Mouse (Mus musculus) adrenal gland (tissue): Measurements from ENCODE around the gene Sertad3.
"Not testable (repeated sequence)": the region's sequence is repeated elsewhere in the genome, so short reads cannot be mapped to it uniquely, and the experiment has no call there.

Experiments
- intact Hi-C: fragments of 180-260 bp; cut with DNase I; formaldehyde crosslinking; loops from one replicate; pipeline ENCODE4 v1.15.1; 2025

Sertad3 gene

DNA sequence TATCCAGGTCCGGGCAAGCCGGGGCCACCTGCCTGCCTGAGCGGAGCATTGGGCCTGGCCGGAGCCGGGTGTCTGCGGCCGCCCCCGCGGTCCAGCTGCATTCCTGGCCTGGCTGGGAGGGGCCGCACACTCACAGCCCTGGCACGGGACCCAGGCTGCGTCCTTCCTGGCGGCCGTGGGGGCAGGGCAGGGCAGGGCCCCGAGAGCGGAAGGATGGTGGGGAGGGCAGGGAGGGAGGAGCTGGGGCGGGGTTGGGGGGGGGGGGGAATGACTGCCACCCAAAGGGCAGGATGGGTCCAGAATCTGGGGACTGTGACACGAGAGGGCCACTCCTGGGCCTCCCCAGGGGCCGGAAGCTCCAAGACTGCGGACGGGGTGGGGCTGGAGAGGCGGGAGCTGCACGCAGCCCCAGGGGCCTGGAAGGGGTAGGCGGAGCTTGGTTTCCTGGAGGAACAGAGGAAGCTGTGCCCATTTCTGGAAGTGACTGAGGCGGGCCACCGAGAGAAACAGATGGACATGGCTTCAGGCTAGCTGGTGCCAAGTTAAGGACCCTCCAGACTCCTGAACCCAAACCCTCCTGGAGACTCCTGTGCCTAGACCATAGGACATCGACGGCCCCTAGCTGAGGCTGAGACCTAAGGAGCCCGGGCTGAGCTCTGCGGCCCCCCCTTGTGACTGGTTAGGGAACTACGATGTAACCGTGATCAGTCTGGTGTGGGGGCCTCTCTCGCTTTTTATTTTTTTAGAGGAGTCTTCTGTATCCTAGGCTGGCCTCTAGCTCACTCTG, 17.2 kb downstream of the Sertad3 start:
- intact Hi-C loops, result no loop called here

DNA sequence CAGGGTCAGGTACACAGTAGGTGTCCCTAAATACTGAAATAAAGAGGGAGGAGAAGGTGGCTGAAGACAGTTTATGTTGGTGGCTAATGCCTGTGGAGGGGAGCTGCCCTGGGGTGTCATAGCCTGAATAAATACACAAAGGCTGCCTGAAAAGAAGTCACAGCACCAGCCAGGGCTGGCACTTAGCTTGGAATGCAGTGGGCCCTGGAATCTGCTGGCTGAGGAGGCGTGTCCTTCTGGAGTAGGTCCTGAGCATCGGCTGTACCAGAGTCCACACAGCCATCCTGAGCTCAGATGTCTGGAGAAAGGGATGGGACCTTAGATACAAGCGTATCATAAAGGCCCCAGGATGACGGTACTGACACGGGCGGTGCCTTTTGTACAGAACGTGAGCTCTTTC, 18.3 kb downstream of the Sertad3 start:
- intact Hi-C loops, result no loop called here

DNA sequence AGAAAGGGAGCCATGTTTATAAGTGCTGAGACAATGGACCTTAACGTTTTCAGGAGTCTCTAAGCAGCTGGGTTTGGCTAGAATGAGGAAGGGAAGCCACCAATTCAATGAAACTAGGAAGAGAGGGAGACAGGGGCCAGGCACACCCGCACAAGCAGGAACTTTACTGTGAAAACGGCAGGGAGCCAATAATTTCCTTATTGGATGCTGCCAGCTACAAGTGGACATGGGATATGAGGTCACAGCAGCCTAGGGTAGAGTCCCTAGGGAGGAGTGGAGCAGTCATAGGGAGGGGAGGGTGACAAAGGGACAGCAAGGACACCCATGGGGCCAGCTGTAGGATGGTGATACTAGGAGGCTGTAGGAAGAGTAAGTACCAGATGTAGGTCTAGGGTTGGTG, 19.5 kb downstream of the Sertad3 start:
- intact Hi-C loops, result no loop called here

DNA sequence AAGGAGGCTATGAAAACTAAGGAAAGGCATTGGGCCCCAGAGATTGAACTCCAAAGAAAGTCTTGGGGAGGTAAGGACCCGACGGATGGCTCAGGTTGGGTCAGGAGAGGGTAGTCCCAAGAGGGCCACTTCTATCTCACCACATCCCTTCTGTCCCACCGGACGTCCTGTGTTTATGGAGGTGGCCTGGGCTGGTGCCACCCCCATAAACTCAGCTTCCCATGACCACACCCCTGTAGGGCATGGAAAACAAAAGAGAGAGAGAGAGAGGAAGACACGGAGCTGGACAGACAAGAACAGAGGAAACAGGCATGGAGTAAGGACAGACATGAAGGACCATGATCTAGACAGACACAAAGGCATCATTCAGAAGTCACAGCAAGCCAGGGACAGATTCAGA, 19.9 kb downstream of the Sertad3 start:
- intact Hi-C loops, result no loop called here

DNA sequence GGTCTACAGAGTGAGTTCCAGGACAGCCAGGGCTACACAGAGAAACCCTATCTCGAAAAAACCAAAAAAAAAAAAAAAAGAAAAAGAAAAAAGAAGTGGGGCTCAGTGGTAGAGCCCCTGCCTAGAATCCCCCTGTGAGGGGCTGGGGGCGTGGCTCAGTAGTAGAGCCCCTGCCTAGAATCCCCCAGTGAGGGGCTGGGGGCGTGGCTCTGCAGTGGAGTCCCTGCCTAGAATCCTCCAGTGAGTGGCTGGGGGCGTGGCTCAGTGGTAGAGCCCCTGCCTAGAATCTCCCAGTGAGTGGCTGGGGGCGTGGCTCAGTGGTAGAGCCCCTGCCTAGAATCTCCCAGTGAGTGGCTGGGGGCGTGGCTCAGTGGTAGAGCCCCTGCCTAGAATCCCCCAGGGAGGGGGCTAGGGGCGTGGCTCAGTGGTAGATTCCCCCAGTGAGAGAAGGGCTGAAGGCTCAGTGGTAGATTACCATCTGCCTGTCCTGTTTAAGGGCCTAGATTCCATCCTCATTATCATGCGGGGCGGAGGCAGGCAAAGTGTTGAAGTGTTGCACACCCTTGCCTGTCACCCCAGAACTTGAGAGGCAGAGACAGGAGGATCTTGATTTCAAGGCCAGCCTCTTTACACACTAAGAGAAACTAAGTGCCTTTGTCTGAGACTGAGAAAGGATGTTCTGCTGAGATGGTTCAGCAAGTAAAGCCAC, 21.2 kb downstream of the Sertad3 start:
- intact Hi-C loops, result not testable (repeated sequence)

DNA sequence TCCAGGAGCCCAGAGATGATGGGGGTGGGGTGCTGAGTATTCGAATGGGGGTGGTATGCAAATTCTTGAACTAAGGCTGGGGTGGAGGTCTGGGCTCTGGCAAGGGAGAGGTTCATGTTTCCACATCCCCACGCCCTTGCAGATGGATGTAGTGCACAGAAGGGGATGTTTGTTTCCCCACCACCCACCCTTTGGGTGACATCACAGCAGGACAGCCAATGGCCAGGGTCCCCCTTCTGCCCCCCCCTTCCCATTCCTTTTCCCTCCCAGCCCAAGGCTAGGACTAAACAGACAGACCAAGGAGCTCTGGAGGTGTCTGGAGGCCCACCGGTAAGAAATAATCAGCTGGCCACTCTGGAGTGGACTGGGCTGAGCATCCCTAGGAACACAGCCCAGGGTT, 25.5 kb downstream of the Sertad3 start, which contains the start of gene Prx:
TSS of gene Prx (plus strand) at position 289 of the 400 bp plus-strand sequence.
- intact Hi-C loops, result no loop called here

DNA sequence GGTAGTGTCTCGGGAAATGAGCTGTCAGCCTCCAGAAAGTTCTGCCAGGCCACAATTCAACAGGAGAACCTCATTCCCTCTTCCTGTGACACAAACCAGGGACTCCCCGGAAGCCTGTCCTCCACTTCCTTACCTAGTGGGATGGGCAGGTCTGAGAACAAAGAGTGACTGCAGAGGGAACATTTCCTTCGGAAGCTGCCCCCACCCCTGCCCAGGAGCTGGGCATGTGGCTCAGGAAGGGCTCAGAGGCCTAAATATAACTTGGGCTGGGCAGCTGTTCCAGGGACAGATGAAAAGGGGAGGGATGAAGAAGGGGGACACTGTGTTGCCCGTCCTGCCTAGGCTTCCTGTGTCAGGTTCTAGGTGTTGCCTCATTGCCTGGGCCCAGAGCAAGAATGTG, 28.1 kb downstream of the Sertad3 start:
- intact Hi-C loops, result loop anchor here (10.0 kb wide), 1 partner anchor 47 kb away; no protein-coding TSS in a partner anchor

DNA sequence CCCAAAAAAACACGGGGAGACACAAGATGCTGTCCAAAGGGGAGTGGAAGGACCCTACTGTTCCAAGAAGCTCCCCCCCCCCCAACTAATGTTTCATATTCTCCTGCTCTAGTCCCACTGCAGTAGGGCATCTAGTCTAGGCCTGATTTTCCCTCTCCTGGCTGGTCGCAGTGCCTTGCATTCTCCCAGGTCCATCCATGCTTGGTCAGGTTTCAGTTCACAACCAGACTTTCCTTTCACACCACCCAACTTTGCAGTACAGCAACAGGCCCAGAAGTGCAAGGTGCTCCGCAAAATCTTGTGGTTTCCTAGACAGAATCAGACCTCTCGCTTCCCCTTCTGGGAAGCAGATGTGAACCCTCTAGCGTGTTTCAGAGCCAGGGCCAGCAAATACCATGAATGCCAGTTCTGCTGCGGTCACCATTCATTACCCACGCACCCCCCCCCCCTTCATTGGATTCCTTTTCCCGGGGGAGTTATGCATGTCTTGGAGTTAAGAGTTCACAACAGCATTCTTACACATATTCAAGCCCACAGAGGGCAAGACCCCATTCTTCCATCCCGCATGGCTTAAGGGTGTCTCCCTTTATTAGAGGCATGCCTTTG, 33.3 kb downstream of the Sertad3 start:
- intact Hi-C loops, result loop anchor here (10.0 kb wide), 1 partner anchor 52 kb away; no protein-coding TSS in a partner anchor

DNA sequence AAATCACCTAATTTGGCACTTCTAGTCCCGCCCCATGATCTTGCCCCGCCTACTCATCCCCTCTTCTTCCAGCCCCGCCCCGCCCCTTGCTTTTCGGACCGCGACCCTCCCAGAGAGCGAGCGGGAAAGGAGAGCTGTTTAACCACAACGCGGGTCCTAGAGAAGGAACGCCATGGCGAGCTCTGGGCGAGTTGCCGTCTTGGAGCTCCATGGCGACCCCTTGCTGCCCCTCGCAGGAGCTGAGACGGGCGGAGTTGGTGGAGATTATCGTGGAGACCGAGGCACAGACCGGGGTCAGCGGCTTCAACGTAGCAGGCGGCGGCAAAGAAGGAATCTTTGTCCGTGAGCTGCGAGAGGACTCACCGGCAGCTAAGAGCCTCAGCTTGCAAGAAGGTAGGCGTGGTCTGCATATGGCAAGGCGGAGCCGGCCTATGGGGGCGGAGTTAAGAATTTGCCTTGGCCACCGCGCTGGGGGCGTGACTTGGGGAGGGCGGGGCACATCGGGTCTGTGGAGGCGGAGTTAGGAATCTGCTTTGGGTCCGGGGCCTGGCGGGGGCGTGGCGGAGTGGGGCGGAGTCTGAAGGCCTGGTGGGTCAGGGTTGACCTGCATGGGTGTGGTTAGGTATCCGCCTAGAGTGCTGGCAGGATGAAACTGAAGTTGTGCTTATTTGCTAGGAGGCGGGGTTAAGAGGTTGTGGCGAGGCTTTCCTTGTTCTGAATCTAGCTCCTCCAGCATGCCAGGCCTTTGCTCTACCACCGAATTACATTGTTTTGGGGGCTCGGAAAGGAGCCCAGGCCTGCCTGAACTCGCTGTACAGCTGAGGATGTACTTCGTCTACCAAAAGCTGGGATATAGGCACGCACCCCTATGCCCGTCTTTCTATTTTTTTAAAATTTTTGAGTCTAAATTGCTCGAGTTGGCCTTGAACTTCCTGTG, 34.4 kb downstream of the Sertad3 start:
- intact Hi-C loops, result loop anchor here (10.0 kb wide), 1 partner anchor 53 kb away; no protein-coding TSS in a partner anchor

DNA sequence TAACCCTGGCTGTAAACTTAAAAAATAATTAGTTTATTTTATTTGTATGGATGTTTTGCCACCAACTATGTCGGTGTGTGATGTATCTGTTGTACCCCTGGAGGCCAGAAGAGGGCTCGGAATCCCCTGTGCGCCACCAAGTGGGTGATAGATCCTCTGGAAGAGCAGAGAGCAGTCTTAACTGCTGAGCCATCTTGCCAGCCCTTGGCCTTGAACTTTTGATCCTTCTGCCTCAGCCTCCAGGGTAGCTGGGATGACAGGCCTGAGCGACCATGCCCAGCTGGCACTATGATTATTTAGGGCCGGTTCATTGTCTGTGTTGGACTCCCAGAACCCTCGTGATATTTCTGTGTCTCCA, 35.1 kb downstream of the Sertad3 start:
- intact Hi-C loops, result loop anchor here (10.0 kb wide), 1 partner anchor 54 kb away; no protein-coding TSS in a partner anchor

DNA sequence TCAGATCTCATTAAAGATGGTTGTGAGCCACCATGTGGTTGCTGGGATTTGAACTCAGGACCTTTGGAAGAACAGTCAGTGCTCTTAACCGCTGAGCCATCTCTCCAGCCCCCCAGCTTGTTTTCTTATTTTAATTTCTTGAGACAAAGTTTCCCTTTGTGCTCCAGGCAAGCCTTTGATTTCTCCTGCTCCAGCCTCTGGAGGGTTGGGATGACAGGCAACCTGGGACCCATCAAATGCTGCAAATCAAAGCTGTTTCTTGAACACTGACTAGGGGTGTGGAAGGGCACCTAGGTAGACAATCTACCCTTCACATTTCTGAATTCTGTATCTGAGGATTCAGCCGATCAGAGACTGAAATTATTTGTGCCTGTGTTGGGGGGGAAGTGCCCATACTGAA, 37.2 kb downstream of the Sertad3 start:
- intact Hi-C loops, result no loop called here

DNA sequence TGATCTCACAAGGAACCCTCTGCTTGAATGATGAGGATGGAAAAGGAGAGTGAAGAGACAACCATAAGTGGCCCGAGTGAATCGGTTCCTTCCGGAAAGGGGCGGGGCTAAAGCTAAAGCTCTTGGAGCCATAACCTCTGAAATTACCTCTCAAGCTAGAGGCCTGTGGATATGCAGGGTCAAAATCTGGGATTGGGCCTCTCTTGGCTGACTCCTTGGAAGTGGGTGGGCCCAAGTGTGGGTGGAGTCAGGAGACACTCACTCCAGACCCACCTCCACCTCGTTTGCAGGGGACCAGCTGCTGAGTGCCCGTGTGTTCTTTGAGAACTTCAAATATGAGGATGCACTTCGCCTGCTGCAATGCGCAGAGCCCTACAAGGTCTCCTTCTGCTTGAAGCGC, 41.4 kb downstream of the Sertad3 start:
- intact Hi-C loops, result no loop called here

DNA sequence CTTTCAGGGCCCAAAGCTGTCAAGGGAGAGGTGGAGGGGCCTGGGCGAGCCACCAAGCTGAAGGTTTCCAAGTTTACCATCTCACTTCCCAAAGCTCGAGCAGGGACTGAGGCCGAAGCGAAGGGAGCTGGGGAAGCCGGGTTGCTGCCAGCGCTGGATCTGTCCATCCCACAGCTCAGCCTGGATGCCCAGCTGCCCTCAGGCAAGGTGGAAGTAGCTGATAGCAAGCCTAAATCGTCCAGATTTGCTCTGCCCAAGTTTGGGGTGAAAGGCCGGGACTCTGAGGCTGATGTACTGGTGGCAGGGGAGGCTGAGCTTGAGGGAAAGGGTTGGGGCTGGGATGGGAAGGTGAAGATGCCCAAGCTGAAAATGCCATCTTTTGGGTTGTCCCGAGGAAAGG, 44.7 kb downstream of the Sertad3 start:
- intact Hi-C loops, result no loop called here

DNA sequence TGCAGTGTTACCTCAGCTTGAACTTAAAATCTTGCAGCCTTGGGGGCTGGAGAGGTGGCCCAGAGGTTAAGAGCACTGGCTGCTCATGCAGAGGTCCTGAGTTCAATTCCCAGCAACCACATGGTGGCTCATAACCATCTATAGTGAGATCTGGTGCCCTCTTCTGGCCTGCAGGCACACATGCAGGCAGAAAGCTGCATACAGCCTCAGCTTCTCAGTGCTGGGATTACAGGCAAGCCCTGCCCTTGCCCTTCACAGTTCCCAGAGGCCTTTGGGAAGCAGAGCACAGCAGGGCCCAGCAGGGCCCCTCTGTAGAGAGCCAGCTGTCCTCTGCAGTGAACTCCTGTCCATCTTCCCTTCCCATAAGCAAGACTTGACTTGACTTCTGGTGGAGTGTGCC, 46.5 kb downstream of the Sertad3 start:
- intact Hi-C loops, result loop anchor here (10.0 kb wide), 1 partner anchor 185 kb away; the partner anchor contains the start of gene Ltbp4

DNA sequence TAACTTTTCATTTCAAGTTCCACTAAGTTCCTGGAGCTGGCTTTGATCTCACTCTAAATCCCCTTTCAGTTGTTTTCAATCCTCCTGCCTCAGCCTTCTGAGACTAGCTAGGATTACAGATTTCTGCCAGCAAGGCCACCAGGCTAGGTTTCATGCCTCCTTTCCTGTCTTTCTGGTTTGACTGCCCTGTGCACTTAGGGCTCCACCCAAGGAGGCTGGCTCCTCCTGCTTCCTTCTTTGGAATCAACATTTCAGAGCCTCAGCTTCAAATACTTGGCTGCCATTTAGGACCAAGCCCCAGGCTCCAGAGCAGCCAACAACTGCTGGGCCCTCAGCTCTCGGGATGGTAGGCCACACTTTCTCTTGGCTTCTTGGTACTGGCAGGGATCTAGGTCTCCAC, 47.0 kb downstream of the Sertad3 start:
- intact Hi-C loops, result loop anchor here (10.0 kb wide), 1 partner anchor 186 kb away; the partner anchor contains the start of gene Ltbp4

DNA sequence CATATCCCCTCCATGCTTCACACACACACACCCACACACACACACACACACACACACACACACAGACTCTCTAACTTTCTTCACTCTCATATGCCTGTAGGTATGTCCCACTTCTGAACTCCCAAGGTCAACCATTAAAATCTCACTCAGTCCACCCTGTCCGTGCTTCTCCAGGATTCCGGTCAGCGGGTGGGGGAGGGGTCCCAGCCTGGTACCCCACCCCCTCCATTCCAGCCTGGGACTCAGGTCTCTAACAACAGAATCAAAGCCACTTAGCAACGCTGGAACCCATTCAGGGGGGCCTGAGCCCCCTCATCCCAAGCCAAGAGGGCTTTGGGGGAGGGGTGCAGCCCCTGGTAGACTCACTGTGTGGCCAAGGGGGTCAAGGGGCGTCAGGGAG, 49.4 kb downstream of the Sertad3 start, which contains the start of gene Hipk4:
TSS of gene Hipk4 (plus strand) at position 301 of the 400 bp plus-strand sequence.
- intact Hi-C loops, result loop anchor here (10.0 kb wide), 1 partner anchor 188 kb away; the partner anchor contains the start of gene Ltbp4

DNA sequence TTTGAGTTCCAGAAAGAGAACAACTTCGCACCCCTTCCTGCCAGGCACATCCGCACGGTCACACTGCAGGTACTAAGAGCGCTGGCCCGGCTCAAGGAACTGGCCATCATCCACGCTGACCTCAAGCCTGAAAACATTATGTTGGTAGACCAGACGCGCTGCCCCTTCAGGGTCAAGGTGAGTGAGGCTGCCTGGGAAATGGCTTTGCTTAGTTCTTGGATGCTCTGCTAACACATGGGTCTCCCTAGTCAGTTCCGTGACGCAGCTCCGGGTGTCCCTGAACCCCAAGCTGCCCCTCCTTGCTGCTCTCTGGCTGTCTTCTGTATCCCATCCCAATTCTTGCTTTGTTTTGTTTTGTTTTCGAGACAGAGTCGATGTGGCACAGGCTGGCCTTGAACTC, 50.2 kb downstream of the Sertad3 start:
- intact Hi-C loops, result loop anchor here (10.0 kb wide), 1 partner anchor 189 kb away; the partner anchor contains the start of gene Ltbp4

DNA sequence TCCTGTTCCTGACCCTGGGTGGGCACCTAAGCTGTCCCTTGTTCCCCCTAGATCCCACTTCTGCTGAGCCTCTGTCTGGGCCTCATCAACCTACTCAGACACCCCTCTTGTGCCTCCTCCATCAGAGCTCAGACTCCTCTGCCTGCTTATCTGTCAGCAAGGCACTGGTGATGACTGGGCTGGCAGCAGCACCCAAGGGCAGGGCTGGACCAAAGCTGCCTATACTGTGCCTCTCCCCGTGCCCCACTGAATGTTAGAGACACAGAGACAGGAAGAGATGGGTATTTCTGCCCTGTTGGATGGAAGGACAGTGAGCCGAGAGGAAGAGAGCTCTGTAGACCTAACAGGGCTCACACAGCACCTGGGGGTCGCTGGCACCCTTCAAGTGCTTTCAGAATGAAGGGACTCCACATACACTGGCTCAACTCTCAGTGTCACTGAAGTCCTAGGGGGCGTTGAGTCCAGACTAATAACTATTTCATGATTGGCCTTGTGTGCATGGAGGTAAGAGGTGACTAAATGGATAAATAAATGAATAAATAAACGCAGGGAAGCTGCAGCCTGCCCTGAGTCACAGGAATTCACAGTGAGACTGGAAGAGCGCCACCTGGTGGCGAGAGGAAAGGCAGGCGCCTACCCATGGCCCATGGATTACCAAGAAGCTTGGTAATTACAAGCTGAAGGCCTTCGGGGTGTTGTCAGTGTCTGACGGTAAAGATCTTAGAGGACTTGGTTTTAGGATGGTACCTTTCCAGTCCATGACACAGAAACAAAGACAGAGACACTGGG, 52.7 kb downstream of the Sertad3 start:
- intact Hi-C loops, result loop anchor here (10.0 kb wide), 1 partner anchor 191 kb away; the partner anchor contains the start of gene Ltbp4
